Mouse (Mus musculus) MEL (cell line): ENCODE measurements around the gene Galp.

Source experiments
- BHLHE40 ChIP-seq: IDR thresholded peaks from 2 replicates; pipeline ENCODE4 v1.6.1; 2012; ENCODE audit warnings: low read depth, mild to moderate bottlenecking, inconsistent platforms, low read length, improper control_type of control experiment, borderline replicate concordance
- CHD1 ChIP-seq: IDR thresholded peaks from 2 replicates; pipeline ENCODE4 v1.6.1; 2012; ENCODE audit warnings: low read depth, mild to moderate bottlenecking, inconsistent platforms, low read length, improper control_type of control experiment
- CHD2 ChIP-seq: IDR thresholded peaks from 2 replicates; pipeline ENCODE4 v1.6.1; 2011; ENCODE audit warnings: low read length, improper control_type of control experiment
- CTCF ChIP-seq, 3 experiments: IDR thresholded peaks in 2 of 3; conservative IDR thresholded peaks in 1 of 3; 2 replicates each; pipeline ENCODE4 v1.5.1; 2011 to 2012; ENCODE audit warnings: low read length in 3 of 3, low read depth in 2 of 3, mild to moderate bottlenecking in 2 of 3, improper control_type of control experiment in 1 of 3, inconsistent platforms in 1 of 3, mixed read lengths in 1 of 3, moderate library complexity in 1 of 3; ENCODE audit not compliant: control insufficient read depth in 1 of 3, insufficient read depth in 1 of 3, poor library complexity in 1 of 3, severe bottlenecking in 1 of 3
- EP300 ChIP-seq, 2 experiments: IDR thresholded peaks; 2 replicates each; pipeline ENCODE4 v1.6.1; 2011; ENCODE audit warnings: improper control_type of control experiment in 2 of 2, low read length in 2 of 2, low read depth in 1 of 2, mild to moderate bottlenecking in 1 of 2
- GABPA ChIP-seq: IDR thresholded peaks from 2 replicates; pipeline ENCODE4 v1.6.1; 2012; ENCODE audit warnings: low read depth, mild to moderate bottlenecking, inconsistent platforms, low read length, improper control_type of control experiment, moderate library complexity
- KAT2A ChIP-seq: conservative IDR thresholded peaks from 2 replicates; pipeline ENCODE4 v1.6.1; 2012; ENCODE audit warnings: low read depth, low read length, improper control_type of control experiment, inconsistent platforms
- MEF2A ChIP-seq: IDR thresholded peaks from 2 replicates; pipeline ENCODE4 v1.6.1; 2014; ENCODE audit warnings: low read depth, mild to moderate bottlenecking, inconsistent platforms, low read length, improper control_type of control experiment; ENCODE audit not compliant: poor library complexity, insufficient replicate concordance, severe bottlenecking; ENCODE audit errors: extremely low read depth
- POLR2A ChIP-seq, 2 experiments: IDR thresholded peaks; 2 replicates each; pipeline ENCODE4 v1.6.1; 2011 to 2012; ENCODE audit warnings: low read length in 2 of 2, mild to moderate bottlenecking in 2 of 2, control low read depth in 1 of 2, improper control_type of control experiment in 1 of 2, low read depth in 1 of 2, moderate library complexity in 1 of 2; ENCODE audit not compliant: control insufficient read depth in 1 of 2, insufficient read depth in 1 of 2, poor library complexity in 1 of 2
- POLR2AphosphoS2 ChIP-seq: IDR thresholded peaks from 2 replicates; pipeline ENCODE4 v1.6.1; 2011; ENCODE audit warnings: low read length, improper control_type of control experiment
- TBP ChIP-seq: IDR thresholded peaks from 2 replicates; pipeline ENCODE4 v1.8.0; 2011; ENCODE audit warnings: low read depth, low read length, improper control_type of control experiment
- UBTF ChIP-seq: IDR thresholded peaks from 2 replicates; pipeline ENCODE4 v1.6.1; 2012; ENCODE audit warnings: low read depth, mild to moderate bottlenecking, inconsistent platforms, low read length, improper control_type of control experiment, moderate library complexity, borderline replicate concordance; ENCODE audit not compliant: insufficient read depth

- TF ChIP-seq GABPA, result no peak
- TF ChIP-seq UBTF, result no peak
- no peak for TF ChIP-seq POLR2AphosphoS2
- peak in 1 of 2 experiments; percentile 36; a peak in 3 of 4 replicates for TF ChIP-seq POLR2A (IDR thresholded peaks at IDR 0.05; ENCODE audit: control insufficient read depth in 1 of 2, insufficient read depth in 1 of 2, low read depth in 1 of 2, low read length in 2 of 2, poor library complexity in 1 of 2)
- no peak for TF ChIP-seq CHD1
- TF ChIP-seq MEF2A, result no peak
- no peak for TF ChIP-seq EP300 (IDR thresholded peaks at IDR 0.05; ENCODE audit: low read depth in 1 of 2, low read length in 2 of 2)
- no peak for TF ChIP-seq KAT2A
- peak; percentile 12; the same call in 1 of the 2 replicates for TF ChIP-seq TBP
- peak in 2 of 3 experiments; percentile 32 to 44; a peak in 3 of 6 replicates for TF ChIP-seq CTCF (IDR thresholded peaks at IDR 0.05 in 2 of 3, conservative IDR thresholded peaks at IDR 0.05 in 1 of 3; ENCODE audit: control insufficient read depth in 1 of 3, insufficient read depth in 1 of 3, low read depth in 2 of 3, low read length in 3 of 3, poor library complexity in 1 of 3, severe bottlenecking in 1 of 3)
- TF ChIP-seq CHD2, result no peak
- TF ChIP-seq BHLHE40, result no peak
Observed at GRCm38 (mm10) chr7:6171444-6172005, 25.4 kb upstream of the Galp start.
